Mouse (Mus musculus) cerebellum, adult 2 months (tissue): Measurements from ENCODE around the gene Sez6l.

Source experiments
- CTCF ChIP-seq: fragments of 200-500 bp; IDR thresholded peaks from 2 replicates; pipeline ENCODE4 v1.5.1; 2011; ENCODE audit warnings: low read depth, mild to moderate bottlenecking, control low read depth, low read length, moderate library complexity, borderline replicate concordance; ENCODE audit not compliant: insufficient read depth
- POLR2A ChIP-seq: fragments of 200-500 bp; IDR thresholded peaks from 2 replicates; pipeline ENCODE4 v1.6.1; 2011; ENCODE audit warnings: low read length, control low read depth, borderline replicate concordance; ENCODE audit not compliant: insufficient read depth

GRCm38 (mm10) chr5:112466331-112466730 is 110.7 kb downstream of the Sez6l start:
- TF ChIP-seq POLR2A (no peak), CTCF (no peak)
